Mouse (Mus musculus): Measurements from ENCODE around the gene Galr3.

DNA sequence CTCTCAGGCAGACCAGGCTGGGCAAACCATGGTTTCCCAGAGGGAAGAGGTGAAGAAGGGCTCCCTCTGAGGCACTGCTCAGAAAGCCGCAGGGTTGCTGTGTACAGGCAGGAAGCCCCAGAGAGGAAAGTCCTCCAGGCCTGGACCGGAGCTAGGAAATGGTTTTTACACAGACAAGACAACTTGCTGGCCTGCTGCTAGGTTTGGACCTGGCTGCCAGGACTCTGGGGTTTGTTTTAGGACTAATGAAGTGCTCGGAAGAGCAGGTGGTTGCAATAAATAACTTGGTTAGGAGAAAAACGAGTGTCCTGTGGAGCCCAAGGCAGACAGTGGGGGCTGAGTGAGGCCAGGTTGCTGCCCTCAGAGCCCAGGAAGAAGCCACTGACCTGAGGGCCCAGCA, 6.5 kb downstream of the Galr3 start:
- TF ChIP-seq EP300 (IDR thresholded peaks at IDR 0.05; ENCODE audit: low read depth) (no peak), CTCF (IDR thresholded peaks at IDR 0.05; ENCODE audit: low read depth) (no peak)
